Mouse (Mus musculus): ENCODE measurements at regions not wholly inside any gene's neighbourhood (a gene's known extent, or its start where the extent isn't known, plus 50 kb on each side); places are given as distances from the start of the nearest gene placed in this dataset.

DNA sequence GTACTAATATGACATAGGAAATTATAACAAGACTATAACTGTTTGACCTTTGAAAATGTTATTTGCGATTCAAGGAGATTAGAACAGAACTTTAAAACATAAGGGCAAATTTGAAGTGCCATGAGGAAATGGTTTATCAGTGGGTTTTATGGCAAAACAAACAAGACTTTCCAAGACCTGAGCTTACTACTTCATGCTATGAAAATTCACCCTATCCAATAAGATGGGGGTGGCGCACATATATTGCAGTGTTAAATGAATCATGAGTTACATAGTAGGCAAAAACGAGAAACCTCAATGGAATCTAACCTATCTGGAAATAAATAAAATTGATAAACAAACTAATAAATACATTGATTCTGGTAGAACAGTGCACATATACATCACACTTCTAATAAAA lies 2804.3 kb downstream of the Poteg start:
- H3K4me2 ChIP-seq (ENCODE audit: insufficient read depth, low read depth, poor library complexity, severe bottlenecking): no peak overlapping the region
- dilution Hi-C loops (cut with MboI; ENCODE audit: extremely low pct_ligation_motif_present, extremely low pct_unique_long_range_greater_than_20kb, low sequenced_read_pairs): no loop called here
- no peak for TF ChIP-seq ZMIZ1 (IDR thresholded peaks at IDR 0.05; ENCODE audit: low read depth, low read length)
- no peak for TF ChIP-seq IRF4 (IDR thresholded peaks at IDR 0.05; ENCODE audit: low read depth, low read length)
- no peak for TF ChIP-seq ETS1 (conservative IDR thresholded peaks at IDR 0.05; ENCODE audit: low read depth, low read length)
- TF ChIP-seq ZNF384 (IDR thresholded peaks at IDR 0.05; ENCODE audit: low read depth, low read length): no peak
- TF ChIP-seq ZC3H11A (IDR thresholded peaks at IDR 0.05; ENCODE audit: low read depth, low read length): no peak
- TF ChIP-seq BHLHE40 (IDR thresholded peaks at IDR 0.05; ENCODE audit: low read depth, low read length): no peak
- no peak for TF ChIP-seq MAZ (IDR thresholded peaks at IDR 0.05; ENCODE audit: low read depth, low read length)
- TF ChIP-seq MXI1 (IDR thresholded peaks at IDR 0.05; ENCODE audit: low read depth, low read length): no peak
- TF ChIP-seq ELF1 (IDR thresholded peaks at IDR 0.05; ENCODE audit: low read depth, low read length): no peak
- no peak for TF ChIP-seq CHD2 (IDR thresholded peaks at IDR 0.05; ENCODE audit: low read length)
- no peak for TF ChIP-seq HCFC1 (IDR thresholded peaks at IDR 0.05; ENCODE audit: low read depth, low read length)
- no peak for TF ChIP-seq EP300 (IDR thresholded peaks at IDR 0.05; ENCODE audit: low read length)
- no peak for TF ChIP-seq JUN (IDR thresholded peaks at IDR 0.05; ENCODE audit: insufficient read depth, low read depth, low read length)
- no peak for TF ChIP-seq POLR2AphosphoS2 (IDR thresholded peaks at IDR 0.05; ENCODE audit: low read depth, low read length)
- no peak for TF ChIP-seq TCF12 (IDR thresholded peaks at IDR 0.05; ENCODE audit: low read depth, low read length)
- TF ChIP-seq NELFE (IDR thresholded peaks at IDR 0.05; ENCODE audit: low read depth, low read length): no peak
- no peak for TF ChIP-seq KAT2A (IDR thresholded peaks at IDR 0.05; ENCODE audit: insufficient replicate concordance, low read length)
- TF ChIP-seq UBTF (IDR thresholded peaks at IDR 0.05; ENCODE audit: low read depth, low read length): no peak
- H3K27me3 ChIP-seq (replicated peaks): no peaks in the 10 kb centered on the region
- H3K79me2 ChIP-seq (replicated peaks; ENCODE audit: control insufficient read depth, extremely low read depth, insufficient read depth, poor library complexity, severe bottlenecking): no peaks in the 10 kb centered on the region
- H3K9me3 ChIP-seq (replicated peaks; ENCODE audit: low read length): no peaks in the 10 kb centered on the region
- H3K36me3 ChIP-seq (replicated peaks in 1 of 2; ENCODE audit: control insufficient read depth in 1 of 2, insufficient read depth in 1 of 2, low read length in 1 of 2): no peaks in the 10 kb centered on the region
- DNase-seq (ENCODE audit: extremely low read depth): no peak
- no peak overlapping the region for H3K4me3 ChIP-seq (replicated peaks in 1 of 3; ENCODE audit: low read depth in 2 of 3, low read length in 2 of 3, poor library complexity in 1 of 3)
- in situ Hi-C loops (cut with MboI; ENCODE audit: low pct_ligation_motif_present, low pct_unique_long_range_greater_than_20kb, low sequenced_read_pairs): no loop called here
- H3K27ac ChIP-seq (ENCODE audit: insufficient read depth, low read depth): no peak overlapping the region
- no peaks in the 10 kb centered on the region for H3K4me1 ChIP-seq (ENCODE audit: control insufficient read depth in 1 of 2, insufficient read depth in 2 of 2)
- H3K9ac ChIP-seq (ENCODE audit: insufficient read depth, low read depth): no peak overlapping the region

DNA sequence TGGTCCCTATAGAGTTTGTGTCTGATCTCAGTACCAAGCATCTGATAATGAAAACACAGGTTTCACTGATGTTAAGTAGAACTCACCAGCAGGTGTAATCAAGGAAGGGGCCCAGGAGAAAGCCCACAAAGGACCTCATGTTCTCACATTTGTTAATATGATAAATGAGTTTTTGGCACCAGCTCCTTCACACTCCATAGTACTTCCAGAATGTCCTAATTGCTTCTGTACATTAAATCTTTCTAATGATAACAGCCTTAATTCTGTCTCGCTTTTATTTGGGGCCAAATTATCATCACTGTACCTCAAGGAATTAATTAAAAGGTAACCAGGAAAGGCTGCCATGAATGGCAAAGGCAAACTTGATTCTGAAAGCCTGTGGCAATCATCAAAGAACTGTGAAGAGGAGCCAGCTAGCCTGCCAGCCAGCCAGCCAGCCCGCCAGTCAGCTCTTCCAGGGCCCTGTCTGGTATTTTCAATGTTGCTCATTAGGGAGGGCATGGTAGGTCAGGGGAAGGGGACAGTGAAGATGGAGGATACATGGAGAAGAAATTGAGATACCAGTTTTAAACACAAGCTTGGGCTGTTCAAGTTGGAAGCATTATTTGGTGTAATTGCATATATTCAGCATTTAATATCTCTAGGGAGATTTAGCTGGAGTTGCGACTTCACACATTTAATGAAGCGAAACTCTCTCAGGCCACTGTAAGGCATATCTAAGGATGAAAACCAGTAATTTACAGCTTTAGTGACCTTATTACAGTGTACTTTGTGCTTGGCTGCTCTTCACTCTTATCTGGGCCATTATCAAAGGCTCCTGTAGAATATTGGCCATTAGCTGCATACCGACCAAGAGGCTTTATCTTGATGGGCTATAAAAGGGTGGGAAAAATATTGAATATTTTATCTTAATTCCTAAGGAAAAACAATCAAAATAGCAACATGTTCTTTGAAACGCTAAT lies 2822.8 kb downstream of the Poteg start:
- dilution Hi-C loops (cut with MboI; ENCODE audit: extremely low pct_ligation_motif_present, extremely low pct_unique_long_range_greater_than_20kb, low sequenced_read_pairs) (no loop called here), in situ Hi-C loops (cut with MboI; ENCODE audit: low pct_ligation_motif_present, low pct_unique_long_range_greater_than_20kb, low sequenced_read_pairs) (no loop called here)
- no peak for DNase-seq (ENCODE audit: extremely low read depth)
- Histone ChIP-seq H3K27me3 (replicated peaks) (no peaks in the 10 kb centered on the region), H3K27ac (ENCODE audit: insufficient read depth, low read depth) (no peak overlapping the region), H3K4me2 (ENCODE audit: insufficient read depth, low read depth, poor library complexity, severe bottlenecking) (no peak overlapping the region), H3K9me3 (replicated peaks; ENCODE audit: low read length) (no peaks in the 10 kb centered on the region), H3K4me3 (replicated peaks in 1 of 3; ENCODE audit: low read depth in 2 of 3, low read length in 2 of 3, poor library complexity in 1 of 3) (no peak overlapping the region), H3K9ac (ENCODE audit: insufficient read depth, low read depth) (no peak overlapping the region), H3K4me1 (ENCODE audit: control insufficient read depth in 1 of 2, insufficient read depth in 2 of 2) (no peaks in the 10 kb centered on the region), H3K79me2 (replicated peaks; ENCODE audit: control insufficient read depth, extremely low read depth, insufficient read depth, poor library complexity, severe bottlenecking) (no peaks in the 10 kb centered on the region), H3K36me3 (replicated peaks in 1 of 2; ENCODE audit: control insufficient read depth in 1 of 2, insufficient read depth in 1 of 2, low read length in 1 of 2) (no peaks in the 10 kb centered on the region)
- no peak for TF ChIP-seq TBP (conservative IDR thresholded peaks at IDR 0.05; ENCODE audit: low read depth, low read length)
- TF ChIP-seq KAT2A (IDR thresholded peaks at IDR 0.05; ENCODE audit: insufficient replicate concordance, low read length): no peak
- no peak for TF ChIP-seq NELFE (IDR thresholded peaks at IDR 0.05; ENCODE audit: low read depth, low read length)
- TF ChIP-seq MYC (IDR thresholded peaks at IDR 0.05; ENCODE audit: low read depth, low read length): no peak
- no peak for TF ChIP-seq MAZ (IDR thresholded peaks at IDR 0.05; ENCODE audit: low read depth, low read length)
- no peak for TF ChIP-seq GABPA (IDR thresholded peaks at IDR 0.05; ENCODE audit: insufficient replicate concordance, low read depth, low read length)
- no peak for TF ChIP-seq POLR2AphosphoS2 (IDR thresholded peaks at IDR 0.05; ENCODE audit: low read depth, low read length)
- no peak for TF ChIP-seq CHD2 (IDR thresholded peaks at IDR 0.05; ENCODE audit: low read length)
- TF ChIP-seq SMC3 (IDR thresholded peaks at IDR 0.05; ENCODE audit: low read depth, low read length): no peak
- TF ChIP-seq RAD21 (IDR thresholded peaks at IDR 0.05; ENCODE audit: low read depth, low read length): no peak
- no peak for TF ChIP-seq ZMIZ1 (IDR thresholded peaks at IDR 0.05; ENCODE audit: low read depth, low read length)
- TF ChIP-seq MAFK (IDR thresholded peaks at IDR 0.05; ENCODE audit: insufficient replicate concordance, low read length): no peak
- TF ChIP-seq HCFC1 (IDR thresholded peaks at IDR 0.05; ENCODE audit: low read depth, low read length): no peak
- no peak for TF ChIP-seq ELF1 (IDR thresholded peaks at IDR 0.05; ENCODE audit: low read depth, low read length)
- TF ChIP-seq NRF1 (IDR thresholded peaks at IDR 0.05; ENCODE audit: low read depth, low read length): no peak
- no peak for TF ChIP-seq RCOR1 (conservative IDR thresholded peaks at IDR 0.05; ENCODE audit: low read depth, low read length)
- TF ChIP-seq MXI1 (IDR thresholded peaks at IDR 0.05; ENCODE audit: low read depth, low read length): no peak
- no peak for TF ChIP-seq PAX5 (IDR thresholded peaks at IDR 0.05; ENCODE audit: low read length)
